Mouse (Mus musculus) inflammation-experienced regulatory T-cells, adult 6 months (primary cell): ENCODE measurements around the gene Ypel4. TPM values are rescaled to one million over a fixed set of nuclear protein-coding genes. Genes with fewer than 3 reads are reported as not detected.
"Not testable (repeated sequence)": the region's sequence is repeated elsewhere in the genome, so short reads cannot be mapped to it uniquely, and the experiment has no call there.

ENCODE experiments used
- ATAC-seq: one replicate; pipeline ENCODE4 v1.8.0; 2017
- polyA plus RNA-seq, 3 experiments: library from polyadenylated mRNA; unstranded; fragments of 100-300 nt; shearing (Covaris generic); gene quantifications; one replicate each; pipeline ENCODE4 v1.2.1; 2017

Ypel4 gene
- polyA plus RNA-seq, 3 experiments from 2014 or later: 1.2 to 3.2 (median 2.2) TPM

DNA sequence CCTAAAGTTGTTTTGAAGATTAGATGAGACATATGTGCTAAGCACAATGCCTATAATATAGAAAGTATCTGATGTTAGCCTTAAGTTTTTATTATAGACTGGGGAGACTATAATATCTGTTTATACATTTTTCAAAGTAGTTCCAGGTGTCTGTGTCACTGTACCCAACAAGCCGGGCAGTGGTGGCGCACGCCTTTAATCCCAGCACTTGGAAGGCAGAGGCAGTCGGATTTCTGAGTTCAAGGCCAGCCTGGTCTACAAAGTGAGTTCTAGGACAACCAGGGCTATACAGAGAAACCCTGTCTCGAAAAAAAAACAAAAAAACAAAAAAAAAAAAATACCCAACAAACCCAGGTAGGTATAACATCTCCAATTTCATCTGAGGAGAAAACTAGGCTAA, 5.7 kb upstream of the Ypel4 start:
- ATAC-seq: not testable (repeated sequence)

- ATAC-seq: no peak
These were observed 2.7 kb upstream of the Ypel4 start for GRCm38 (mm10) chr2:84731206-84731605.

DNA sequence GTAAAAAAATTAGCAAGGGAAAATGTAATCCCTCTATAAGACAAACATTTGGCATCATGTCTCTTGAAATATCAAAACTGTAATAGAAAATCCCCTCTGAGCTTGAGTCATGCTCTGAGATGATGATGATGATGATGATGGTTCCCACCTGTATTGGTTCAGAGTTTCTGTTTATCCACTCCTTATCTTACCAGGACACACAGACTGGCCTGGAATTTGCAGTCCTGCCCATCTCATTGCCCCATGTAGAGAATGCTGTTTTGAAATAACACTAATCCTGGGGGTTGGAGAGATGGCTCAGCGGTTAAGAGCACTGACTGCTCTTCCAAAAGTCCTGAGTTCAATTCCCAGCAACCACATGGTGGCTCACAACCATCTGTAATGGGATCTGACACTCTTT, 1.5 kb upstream of the Ypel4 start:
- ATAC-seq: no peak

DNA sequence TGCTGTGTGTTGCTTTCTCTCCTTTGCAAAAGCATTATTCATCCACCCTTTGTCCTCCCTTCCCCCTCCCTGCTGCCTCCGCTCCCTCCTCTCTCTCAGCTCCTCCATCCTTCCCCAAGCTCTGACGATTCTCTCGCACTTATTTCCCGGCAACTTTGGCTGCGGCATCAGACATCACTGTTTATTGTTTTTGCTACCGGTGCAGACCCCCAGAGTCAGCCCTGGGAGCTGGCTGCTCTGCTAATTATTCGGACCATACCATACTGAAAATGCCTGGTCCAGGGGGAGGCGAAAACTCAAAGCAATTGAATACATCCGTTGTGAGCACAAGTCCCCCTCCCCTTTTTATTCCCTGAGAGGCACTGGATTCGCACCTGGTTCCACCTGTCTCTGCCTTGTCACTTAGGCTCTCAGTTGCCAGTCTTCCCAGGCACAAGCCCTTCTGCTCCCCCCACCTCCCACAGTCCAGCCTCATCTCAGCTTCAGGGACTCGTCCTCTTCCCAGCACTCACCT, 550 bp downstream of the Ypel4 start:
- peak; percentile 23 for ATAC-seq

GRCm38 (mm10) chr2:84734919-84735318, 1.1 kb downstream of the Ypel4 start:
- ATAC-seq: no peak

GRCm38 (mm10) chr2:84735346-84735920, 1.6 kb downstream of the Ypel4 start:
- no peak for ATAC-seq

GRCm38 (mm10) chr2:84736312-84737161, 2.7 kb downstream of the Ypel4 start:
- no peak for ATAC-seq

GRCm38 (mm10) chr2:84737451-84737925, 3.6 kb downstream of the Ypel4 start:
- ATAC-seq: no peak

- no peak for ATAC-seq
These were observed 4.5 kb downstream of the Ypel4 start for GRCm38 (mm10) chr2:84738271-84738911.

DNA sequence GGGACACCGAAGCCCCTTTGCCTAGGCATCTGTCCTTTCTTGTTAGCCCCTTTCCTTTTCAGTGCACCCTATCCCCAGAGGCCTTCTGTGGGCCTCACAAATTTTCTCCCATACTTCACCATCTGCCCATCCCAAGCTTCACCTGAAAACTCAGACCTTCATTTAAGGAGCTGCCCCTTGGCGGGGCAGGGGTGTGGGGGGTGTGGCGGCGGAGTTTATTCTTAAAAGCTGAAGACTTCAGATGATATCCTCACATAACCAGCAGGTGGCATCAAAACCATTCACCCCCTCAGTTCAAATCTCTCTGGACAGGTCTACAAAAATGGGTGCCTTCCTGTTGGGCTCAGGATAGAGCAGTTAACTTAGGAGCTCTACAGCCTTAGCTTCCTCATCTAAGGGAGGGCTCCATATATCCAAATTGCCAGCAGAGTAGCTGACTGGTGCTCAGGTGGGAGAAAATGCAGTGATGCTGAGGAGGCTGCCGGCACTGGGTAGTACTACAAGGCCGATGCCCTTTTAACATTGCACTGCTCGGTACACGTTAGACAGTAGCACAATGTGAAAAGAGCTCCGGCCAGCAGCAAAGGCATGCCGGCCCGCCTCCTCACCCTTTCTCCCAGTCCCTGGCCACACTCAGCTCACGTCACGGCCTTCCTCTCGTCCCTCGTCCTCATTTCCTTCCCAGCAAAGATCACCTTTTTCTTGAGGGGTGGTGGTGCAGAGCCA, 6.9 kb downstream of the Ypel4 start:
- no peak for ATAC-seq

- no peak for ATAC-seq
These were observed 8.1 kb downstream of the Ypel4 start for GRCm38 (mm10) chr2:84741841-84742450.

- ATAC-seq: no peak
These were observed 8.8 kb downstream of the Ypel4 start for GRCm38 (mm10) chr2:84742451-84743283.

GRCm38 (mm10) chr2:84743561-84743960, 9.7 kb downstream of the Ypel4 start, which contains the start of gene Gm19426:
Gene Gm19426 (minus strand): TSS chr2:84743655.
- ATAC-seq: peak; percentile 41

DNA sequence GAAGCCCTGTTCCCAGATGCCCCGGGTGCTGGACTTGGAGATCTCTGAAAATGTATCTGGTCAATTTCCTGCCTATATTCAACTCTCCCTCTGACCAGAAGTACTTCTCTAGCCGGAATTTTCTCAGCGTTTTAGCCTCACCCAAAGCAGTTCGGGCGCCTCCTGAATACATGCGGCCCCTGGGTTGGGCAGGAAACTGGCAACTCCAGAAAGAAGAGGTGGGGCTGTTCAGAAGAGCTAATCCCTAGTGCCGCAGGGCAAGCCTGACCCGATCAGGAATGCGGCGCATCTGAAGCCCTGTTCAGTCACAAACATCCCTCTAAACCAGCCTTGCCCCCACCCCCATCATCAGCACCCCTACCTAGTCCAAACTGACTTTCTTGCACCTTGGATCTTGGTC, 10.3 kb downstream of the Ypel4 start:
- no peak for ATAC-seq

DNA sequence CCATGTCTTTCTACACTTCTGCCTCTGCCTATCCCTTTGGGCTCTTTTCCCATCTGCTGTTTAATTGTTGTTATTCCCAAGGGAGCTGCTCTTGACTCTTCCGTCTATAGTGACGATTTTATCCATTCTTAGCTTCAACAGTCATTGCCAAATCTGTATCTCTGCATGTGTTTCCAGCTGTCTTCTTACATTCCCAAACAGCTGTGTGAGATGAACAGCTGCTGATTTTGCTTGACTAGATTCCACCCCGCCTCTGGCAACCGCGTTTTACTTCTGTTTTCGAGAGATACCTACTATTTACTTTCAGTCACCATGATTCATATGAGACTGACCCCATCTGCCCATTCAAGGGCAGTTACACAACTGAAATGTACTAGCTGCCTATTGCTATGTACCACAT, 16.3 kb downstream of the Ypel4 start:
- ATAC-seq: no peak

DNA sequence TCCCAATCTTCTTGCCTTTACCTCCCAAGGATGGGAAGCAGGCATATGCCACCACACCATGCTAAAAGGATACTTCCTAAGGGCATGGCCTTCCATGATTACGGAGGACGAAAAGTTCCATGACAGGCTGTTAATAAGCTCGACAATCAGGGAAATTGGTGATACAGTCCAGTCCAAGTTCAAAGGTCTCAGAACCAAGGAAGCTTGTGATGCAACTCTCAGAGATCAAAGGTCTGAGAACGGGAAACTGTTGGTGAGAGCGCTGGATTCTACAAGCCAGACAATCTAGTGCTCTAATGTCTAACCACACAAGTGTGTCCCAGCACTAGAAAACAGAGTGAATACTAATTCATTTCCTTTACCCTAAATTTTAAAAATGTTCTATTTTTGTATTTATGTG, 22.4 kb downstream of the Ypel4 start:
- ATAC-seq: no peak

DNA sequence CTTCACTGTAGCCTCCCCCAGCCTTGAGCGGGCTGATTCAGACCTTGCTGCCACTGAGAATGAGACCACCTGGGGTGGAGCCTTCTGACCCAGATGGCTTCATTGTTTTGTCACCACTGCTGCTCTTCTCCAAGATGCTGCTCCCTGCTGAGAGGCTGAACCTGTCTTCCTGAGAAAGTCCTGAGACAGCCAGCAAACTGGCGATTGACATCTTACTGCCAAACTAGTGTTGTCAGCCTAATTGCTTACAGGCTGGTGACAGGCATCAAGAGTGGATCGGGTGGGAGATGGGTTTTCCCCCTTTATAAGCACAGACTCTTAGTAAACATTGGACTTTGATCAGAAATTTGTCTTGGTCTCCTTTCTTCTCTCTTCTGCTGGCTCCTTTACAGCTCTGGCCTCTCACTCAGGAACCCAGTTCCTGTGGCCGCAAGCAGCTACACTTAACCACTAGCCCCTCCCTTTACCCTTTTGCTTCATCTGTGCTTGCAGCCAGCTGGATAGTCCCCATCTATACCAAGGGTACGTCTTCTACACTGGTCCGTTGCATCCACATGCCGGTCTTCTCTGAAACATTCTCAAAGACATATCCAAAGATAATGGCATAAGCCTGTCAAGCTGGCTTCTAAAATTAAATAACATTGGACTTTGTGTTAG, 23.3 kb downstream of the Ypel4 start:
- ATAC-seq: no peak

GRCm38 (mm10) chr2:84758542-84759127, 24.8 kb downstream of the Ypel4 start:
- peak; percentile 70 for ATAC-seq

GRCm38 (mm10) chr2:84760777-84761176, 26.9 kb downstream of the Ypel4 start:
- no peak for ATAC-seq

DNA sequence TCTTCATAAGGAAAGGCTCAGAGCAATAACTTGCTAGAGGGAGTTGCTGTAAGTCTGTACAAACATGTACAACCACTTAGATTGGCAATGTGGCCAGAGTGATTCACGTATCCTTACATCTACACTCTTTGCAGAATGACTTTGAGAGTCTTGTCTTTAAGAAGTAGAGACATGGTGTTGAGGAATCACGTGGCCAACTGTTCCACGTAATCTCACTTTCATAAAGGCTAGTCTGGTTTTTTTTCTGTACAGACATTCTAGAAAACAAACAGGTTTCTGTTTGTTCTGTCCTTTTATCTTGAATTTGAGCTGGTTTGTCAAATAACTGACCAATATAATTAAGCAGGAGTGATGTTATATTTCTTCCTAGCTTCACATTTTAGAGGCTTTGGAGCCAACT, 27.5 kb downstream of the Ypel4 start:
- ATAC-seq: no peak
